Mouse (Mus musculus) gonadal fat pad, adult 2 months (tissue): ENCODE results near the gene Ces1b. TPM values are rescaled to one million over a fixed set of nuclear protein-coding genes. Genes with fewer than 3 reads are reported as not detected.

Source experiments
- DNase-seq: peaks from one replicate; pipeline ENCODE4 v3.0.0-alpha.2; 2012; ENCODE audit warnings: low read depth
- polyA plus RNA-seq: library from polyadenylated mRNA; depleted of rRNA; stranded (reverse); fragments of >200 nt; gene quantifications from 2 replicates; pipeline ENCODE4 v1.2.3, GENCODE M21; 2012; rRNA removed

Gene Ces1b
- polyA plus RNA-seq, 1 experiment: 0.35 TPM

- no peak for DNase-seq
Observed at GRCm38 (mm10) chr8:93010286-93010685, 69.5 kb downstream of the Ces1b start.

Other genes starting within 250 kb of the Ces1b start
- 1.8 and 2.7 TPM in 2 replicates for gene Lpcat2, start 224.7 kb downstream of the Ces1b start, polyA plus RNA-seq
- gene Capns2, start 178.6 kb downstream of the Ces1b start, polyA plus RNA-seq: 0.13 and 0.15 TPM in 2 replicates
- 0.42 and 0.90 TPM in 2 replicates for gene Slc6a2, start 119.9 kb downstream of the Ces1b start, polyA plus RNA-seq
- gene Ces1a, start 31.8 kb downstream of the Ces1b start, polyA plus RNA-seq: not detected in 2 replicates
- 1.7 TPM in 1 of 2 replicates, not detected in the other for gene Ces1c, start 51.3 kb upstream of the Ces1b start, polyA plus RNA-seq
- 764 and 996 TPM in 2 replicates for gene Ces1d, start 117.8 kb upstream of the Ces1b start, polyA plus RNA-seq
- 4.3 and 7.2 TPM in 2 replicates for gene Ces1e, start 149.6 kb upstream of the Ces1b start, polyA plus RNA-seq
- 19.4 and 35.6 TPM in 2 replicates for gene Ces1f, start 199.7 kb upstream of the Ces1b start, polyA plus RNA-seq